Mouse (Mus musculus) thymus, postnatal 4 days (tissue): ENCODE results near the gene Hira.
"Not testable (repeated sequence)": the region's sequence is repeated elsewhere in the genome, so short reads cannot be mapped to it uniquely, and the experiment has no call there.

Experiments used
- DNase-seq: peaks from one replicate; pipeline ENCODE4 v3.0.0; 2021

The Hira gene

GRCm38 (mm10) chr16:18927963-18928362 is 51.1 kb downstream of the Hira start:
- DNase-seq, result no peak

- no peak for DNase-seq
Measured at GRCm38 (mm10) chr16:18938321-18939082, 61.7 kb downstream of the Hira start.

- no peak for DNase-seq
Measured at GRCm38 (mm10) chr16:18943906-18944305, 67.1 kb downstream of the Hira start.

- DNase-seq, result no peak
Measured at GRCm38 (mm10) chr16:18948941-18949340, 72.1 kb downstream of the Hira start.

GRCm38 (mm10) chr16:18950351-18950750 is 73.5 kb downstream of the Hira start:
- DNase-seq, result no peak

GRCm38 (mm10) chr16:18952813-18953212 is 76.0 kb downstream of the Hira start:
- DNase-seq, result no peak

GRCm38 (mm10) chr16:18955070-18955469 is 78.2 kb downstream of the Hira start:
- DNase-seq, result no peak

GRCm38 (mm10) chr16:18963486-18963885 is 86.6 kb downstream of the Hira start:
- DNase-seq, result no peak

GRCm38 (mm10) chr16:18969420-18970128 is 92.7 kb downstream of the Hira start:
- no peak for DNase-seq

GRCm38 (mm10) chr16:18970837-18971236 is 94.0 kb downstream of the Hira start:
- DNase-seq, result no peak

- not testable (repeated sequence) for DNase-seq
Measured at GRCm38 (mm10) chr16:18975665-18976064, 98.8 kb downstream of the Hira start.

- no peak for DNase-seq
Measured at GRCm38 (mm10) chr16:18976315-18976714, 99.5 kb downstream of the Hira start.

- DNase-seq, result no peak
Measured at GRCm38 (mm10) chr16:18986381-18986780, 109.5 kb downstream of the Hira start.

- no peak for DNase-seq
Measured at GRCm38 (mm10) chr16:18986860-18987259, 110.0 kb downstream of the Hira start.

GRCm38 (mm10) chr16:19002610-19003389 is 126.0 kb downstream of the Hira start:
- DNase-seq, result peak; percentile 15

- DNase-seq, result no peak
Measured at GRCm38 (mm10) chr16:19003757-19004156, 126.9 kb downstream of the Hira start.

- DNase-seq, result no peak
Measured at GRCm38 (mm10) chr16:19005298-19005697, 128.5 kb downstream of the Hira start.

- no peak for DNase-seq
Measured at GRCm38 (mm10) chr16:19006715-19007114, 129.9 kb downstream of the Hira start.

- DNase-seq, result not testable (repeated sequence)
Measured at GRCm38 (mm10) chr16:19007186-19007591, 130.4 kb downstream of the Hira start.

- no peak for DNase-seq
Measured at GRCm38 (mm10) chr16:19010710-19011109, 133.9 kb downstream of the Hira start.

- DNase-seq, result no peak
Measured at GRCm38 (mm10) chr16:19013550-19013949, 136.7 kb downstream of the Hira start.

GRCm38 (mm10) chr16:19014650-19015049 is 137.8 kb downstream of the Hira start:
- no peak for DNase-seq
